Mouse (Mus musculus) common myeloid progenitor, adult 5-6 weeks (primary cell): ENCODE results near the gene Mrpl51. TPM values are rescaled to one million over a fixed set of nuclear protein-coding genes. Genes with fewer than 3 reads are reported as not detected.

Source experiments
- ATAC-seq: replicated peaks from 2 replicates; pipeline ENCODE4 v1.8.0; 2016; ENCODE audit warnings: low read depth, mild to moderate bottlenecking, moderate TSS enrichment, inconsistent platforms; ENCODE audit not compliant: poor library complexity, severe bottlenecking
- total RNA-seq: library from RNA; stranded (forward); fragments of 200-1000, 187-1606 nt; gene quantifications from 2 replicates; pipeline ENCODE4 v1.2.3, GENCODE M21; 2017

Mrpl51 gene
- 97.3 and 99.1 TPM in 2 replicates for total RNA-seq

DNA sequence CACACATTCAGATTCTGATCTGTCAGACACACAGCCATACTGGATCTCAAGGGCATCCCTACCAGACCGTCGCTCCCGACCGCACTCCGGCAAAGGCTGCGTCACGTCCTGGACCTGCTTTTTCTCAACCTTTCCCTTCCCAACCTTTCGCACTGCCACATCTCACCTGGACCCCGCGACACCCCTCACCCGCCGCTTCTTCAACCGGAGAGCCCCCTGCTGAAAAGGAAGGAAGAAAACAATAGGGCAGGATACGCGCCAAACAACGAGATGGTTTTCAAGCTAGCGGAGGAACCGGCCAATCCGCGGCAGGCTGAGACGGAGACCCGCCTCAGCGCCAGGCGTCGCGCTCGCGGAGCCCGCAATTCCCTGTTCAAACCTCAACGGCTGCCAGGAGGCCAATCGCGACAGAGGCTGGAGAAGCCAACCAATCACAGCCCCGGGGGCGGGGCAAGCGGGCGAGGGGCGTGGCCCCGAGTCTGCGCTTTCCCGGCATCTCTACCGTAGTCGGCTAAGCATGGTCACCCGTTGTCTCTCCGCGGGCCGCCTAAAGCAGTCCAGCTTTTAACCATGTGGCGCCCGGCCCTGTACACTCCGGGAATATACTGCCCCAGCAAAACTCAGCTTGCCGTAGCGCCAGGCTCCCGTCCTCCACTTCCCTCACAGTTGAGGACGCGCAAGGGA, at the start of gene Mrpl51, which contains the start of gene Ncapd2:
Gene Mrpl51 (plus strand): TSS at position 470 of the 684 bp plus-strand sequence.
Gene Ncapd2 (minus strand): TSS at position 370 of the 684 bp plus-strand sequence.
- peak; percentile 92 for ATAC-seq

DNA sequence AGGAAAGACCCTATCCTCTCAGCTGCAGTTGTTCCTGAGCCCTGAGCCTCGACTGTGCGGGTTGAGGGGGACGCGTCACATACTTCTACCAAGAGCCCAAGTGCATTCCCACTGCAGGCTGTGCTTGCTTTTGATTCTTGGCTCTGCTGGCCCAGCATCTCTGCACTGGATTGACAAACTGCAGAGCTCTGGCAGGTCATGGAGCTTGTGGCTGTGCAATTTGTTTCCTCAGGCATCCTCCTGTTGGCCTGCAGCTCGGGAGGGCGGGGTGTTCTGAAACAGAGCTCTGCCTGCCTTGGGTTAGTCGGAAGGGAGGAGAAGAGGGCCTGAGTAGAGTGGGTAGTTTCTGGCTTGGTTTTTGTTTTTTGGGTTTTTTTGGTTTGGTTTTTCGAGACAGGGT, 49.2 kb upstream of the Mrpl51 start:
- ATAC-seq, result no peak

DNA sequence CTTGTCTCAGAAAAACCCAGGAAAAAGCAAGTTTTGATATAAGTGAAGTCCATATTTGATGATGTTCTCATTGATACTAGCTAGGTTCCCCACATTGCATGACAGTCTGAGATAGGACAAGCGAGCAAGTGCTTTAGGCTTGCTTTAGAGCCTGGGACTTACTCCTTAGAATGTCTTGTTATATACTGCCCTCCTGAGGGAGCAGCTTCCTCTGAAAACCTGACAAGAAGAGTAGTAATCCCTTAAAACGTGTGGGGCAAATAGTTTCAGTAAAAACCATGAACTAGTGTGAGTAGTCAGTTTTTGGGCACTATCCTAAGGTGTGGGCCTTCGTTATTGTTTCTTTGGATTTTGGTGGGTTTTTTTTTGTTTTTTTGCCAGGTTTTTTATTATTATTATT, 48.5 kb upstream of the Mrpl51 start:
- no peak for ATAC-seq

DNA sequence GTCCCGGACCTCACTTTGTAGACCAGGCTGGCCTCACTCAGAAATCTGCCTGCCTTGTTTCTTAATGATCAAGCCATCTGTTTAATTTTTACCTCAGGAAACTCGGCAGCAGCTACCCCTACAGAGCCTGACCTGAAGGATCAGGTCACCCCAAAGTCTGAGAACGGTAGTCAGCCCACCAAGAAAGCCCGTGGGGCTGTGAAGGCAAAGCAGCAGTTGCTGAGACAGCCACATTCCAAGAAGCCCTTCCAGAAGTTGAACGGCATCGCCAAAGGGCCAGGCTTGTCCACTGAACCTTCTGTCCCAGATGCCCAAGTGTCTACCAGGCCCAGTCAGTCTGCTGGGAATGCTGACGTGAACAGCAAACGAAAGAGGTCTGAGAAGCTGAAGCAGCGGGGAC, 47.7 kb upstream of the Mrpl51 start:
- no peak for ATAC-seq

DNA sequence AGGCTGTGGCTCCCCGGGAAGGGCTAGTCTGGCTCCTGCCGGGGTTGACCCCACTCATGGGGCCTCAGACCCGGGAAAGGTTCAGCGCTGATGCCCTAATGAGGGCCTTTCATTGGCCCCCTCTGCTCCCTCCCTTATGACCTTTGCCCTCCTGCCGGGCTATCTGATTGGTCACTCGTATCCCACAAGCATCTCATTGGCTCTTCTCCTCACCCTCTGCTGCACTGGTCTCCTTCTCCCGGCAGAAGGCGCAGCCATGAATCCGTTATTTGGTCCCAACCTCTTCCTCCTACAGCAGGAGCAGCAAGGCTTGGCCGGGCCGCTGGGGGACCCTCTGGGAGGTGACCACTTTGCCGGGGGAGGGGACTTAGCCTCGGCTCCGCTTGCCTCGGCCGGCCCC, 46.6 kb upstream of the Mrpl51 start, which contains the start of gene Iffo1:
Gene Iffo1 (plus strand): TSS at position 241 of the 400 bp plus-strand sequence.
- peak; percentile 90 for ATAC-seq

GRCm38 (mm10) chr6:125145479-125145951, 46.1 kb upstream of the Mrpl51 start:
- no peak for ATAC-seq

DNA sequence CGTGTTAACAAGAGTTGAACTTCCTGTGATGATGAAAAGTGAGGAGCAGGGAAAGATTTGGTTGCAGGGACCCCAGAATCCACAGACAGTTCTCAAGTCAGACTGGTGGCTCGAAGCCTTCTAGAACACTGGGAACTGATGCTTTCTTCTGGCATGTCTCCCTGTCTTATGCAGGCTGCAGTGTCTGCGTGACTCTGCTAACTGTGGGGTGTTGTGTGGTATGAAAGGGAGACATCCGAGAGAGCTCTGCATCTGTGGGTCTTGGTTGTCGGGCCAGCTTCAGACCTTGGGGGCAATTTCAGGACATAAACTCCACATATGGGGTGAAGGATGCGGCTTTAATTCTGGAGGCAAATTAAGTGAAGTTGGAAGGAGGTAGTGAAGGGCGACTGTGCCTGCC, 45.5 kb upstream of the Mrpl51 start:
- ATAC-seq, result no peak

GRCm38 (mm10) chr6:125146797-125147196, 44.8 kb upstream of the Mrpl51 start:
- peak; percentile 30 for ATAC-seq

DNA sequence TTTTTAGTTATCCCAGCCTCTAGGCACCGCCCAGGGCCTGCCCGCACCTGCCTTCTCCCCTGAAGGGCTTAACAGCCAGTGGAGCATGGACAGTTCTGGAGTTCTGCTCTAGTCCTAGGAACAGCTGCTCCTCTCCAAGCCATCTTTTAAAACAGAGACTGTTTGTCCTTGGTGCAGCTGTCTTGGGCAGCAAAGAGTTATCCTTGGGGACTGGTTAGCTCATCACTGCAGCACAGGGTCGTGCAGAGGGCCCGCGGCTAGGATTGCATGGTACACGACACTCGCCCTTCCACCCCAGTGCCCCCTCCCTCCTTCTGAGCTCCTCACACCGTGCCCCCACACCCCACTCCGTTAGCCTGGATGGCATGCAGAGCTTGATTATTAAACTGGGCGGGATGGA, 44.3 kb upstream of the Mrpl51 start:
- ATAC-seq, result no peak

DNA sequence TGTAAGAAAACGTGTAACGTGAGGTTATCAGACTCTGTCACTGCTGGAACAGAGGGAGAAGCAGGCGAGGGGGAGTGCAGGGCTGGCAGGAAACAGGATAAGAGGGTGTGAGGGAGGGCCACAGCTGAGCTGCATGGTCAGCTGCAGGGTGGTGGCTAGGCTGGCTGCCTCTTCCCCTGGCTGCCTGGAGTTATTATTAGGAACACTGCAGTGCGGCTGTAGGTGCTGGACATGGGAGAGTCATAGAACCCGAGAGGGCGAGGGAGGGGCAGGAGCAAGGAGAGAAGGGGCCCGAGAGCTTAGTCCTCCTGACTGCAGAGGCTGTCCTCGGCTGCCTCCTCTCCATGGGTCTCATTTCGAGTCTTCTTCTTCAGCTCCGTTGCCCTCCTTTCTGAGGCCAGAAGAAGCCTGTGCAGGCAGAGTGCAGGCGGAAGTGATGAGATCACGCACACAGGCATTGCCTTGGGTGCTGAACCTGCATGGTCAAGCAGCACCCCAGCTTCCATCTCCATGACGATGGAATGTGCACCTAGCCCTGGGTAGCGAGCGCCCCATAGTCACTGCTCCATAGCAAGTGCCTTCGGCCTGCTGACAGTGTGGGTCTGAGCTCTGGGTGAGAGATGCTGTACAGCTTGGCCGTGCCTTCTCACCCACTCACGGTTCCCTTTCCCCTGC, 43.2 kb upstream of the Mrpl51 start:
- ATAC-seq, result no peak

DNA sequence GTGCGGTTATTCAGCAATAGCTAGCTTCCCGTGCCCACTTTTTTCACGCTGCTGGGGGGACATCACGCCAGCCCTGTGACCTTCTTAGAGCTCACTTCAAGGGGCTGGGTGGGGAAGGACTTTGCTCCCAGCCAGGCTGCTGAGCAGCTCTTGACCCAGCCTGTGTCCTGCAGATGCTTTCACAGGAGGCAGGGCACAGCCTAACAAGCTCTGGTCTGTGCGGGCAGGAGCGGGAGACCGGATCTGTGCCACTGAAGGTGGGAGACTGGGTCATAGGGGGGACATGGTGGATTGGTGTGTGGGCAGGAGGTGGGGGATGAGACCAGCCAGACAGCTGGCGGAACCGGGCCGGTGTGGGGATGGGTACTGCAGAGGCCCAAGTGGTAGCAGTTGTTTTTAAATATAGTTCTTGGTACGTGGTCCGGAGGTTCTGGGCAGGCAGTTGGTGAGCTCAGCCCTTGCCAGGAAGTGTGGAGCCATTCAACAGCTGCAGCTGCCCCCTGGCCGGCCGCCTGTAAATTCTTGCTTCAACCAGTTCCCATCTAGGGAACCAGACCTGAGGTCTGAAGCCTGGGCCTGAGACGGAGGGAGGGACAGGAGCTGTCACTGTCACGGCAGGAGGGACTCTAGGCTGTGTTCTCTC, 42.6 kb upstream of the Mrpl51 start:
- ATAC-seq, result no peak

DNA sequence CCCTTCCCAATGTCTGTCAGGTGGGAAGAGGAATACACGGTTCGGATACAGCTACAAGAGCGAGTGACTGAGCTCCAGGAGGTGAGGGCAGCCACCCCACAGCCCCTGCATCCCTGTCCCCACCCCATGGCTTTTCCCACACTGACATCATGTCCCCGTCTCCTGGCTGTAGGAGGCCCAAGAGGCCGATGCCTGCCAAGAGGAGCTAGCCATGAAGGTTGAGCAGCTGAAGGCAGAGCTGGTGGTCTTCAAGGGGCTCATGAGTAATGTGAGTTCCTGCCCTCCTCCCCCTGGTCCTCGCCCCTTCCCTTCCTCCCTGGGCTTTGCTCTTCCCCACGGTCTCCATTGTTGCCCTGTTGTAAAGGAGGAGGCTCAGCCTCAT, 42.0 kb upstream of the Mrpl51 start:
- ATAC-seq, result no peak

- peak; percentile 19 for ATAC-seq
Measured at GRCm38 (mm10) chr6:125152212-125153017, 39.2 kb upstream of the Mrpl51 start.

DNA sequence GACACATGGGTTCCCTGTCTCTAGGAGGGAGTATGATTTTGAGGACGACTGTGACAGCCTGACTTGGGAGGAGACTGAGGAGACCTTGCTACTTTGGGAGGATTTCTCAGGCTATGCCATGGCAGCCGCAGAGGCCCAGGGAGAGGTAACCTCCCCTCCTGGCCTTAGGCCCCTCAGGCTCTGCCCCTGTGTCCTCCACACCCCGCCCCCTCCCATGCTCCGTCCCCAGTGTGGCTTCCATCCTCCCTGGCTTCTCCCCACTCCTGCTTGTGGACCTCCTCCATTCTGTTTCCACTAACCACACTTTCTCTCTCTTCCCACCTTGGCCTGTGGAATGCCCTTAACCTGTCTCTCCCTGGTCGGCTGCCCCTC, 38.6 kb upstream of the Mrpl51 start:
- ATAC-seq, result no peak

- ATAC-seq, result no peak
Measured at GRCm38 (mm10) chr6:125153682-125154081, 37.9 kb upstream of the Mrpl51 start.

GRCm38 (mm10) chr6:125154550-125154949, 37.1 kb upstream of the Mrpl51 start:
- ATAC-seq, result 0 out of 2 replicates have a peak, but pooled peaks have one; percentile 44

DNA sequence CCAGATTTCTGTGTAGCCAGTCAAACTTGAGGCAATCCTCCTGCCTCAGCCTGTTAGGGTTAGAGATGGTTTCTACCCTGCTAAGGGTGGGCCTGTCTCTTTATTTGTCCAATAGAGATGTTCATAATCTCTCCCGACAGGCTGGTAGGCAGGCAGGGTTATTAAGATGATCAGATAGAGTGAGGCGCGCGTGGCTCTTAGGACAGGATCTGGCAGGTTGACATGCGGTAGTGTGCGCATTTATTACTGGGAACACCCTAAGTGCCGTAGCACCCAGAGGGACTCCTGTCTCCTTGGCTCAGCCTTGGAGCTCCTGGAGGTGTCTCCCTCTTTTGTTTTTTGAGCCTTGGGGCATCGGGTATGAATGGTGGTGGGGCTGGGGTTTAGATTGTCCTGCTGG, 36.3 kb upstream of the Mrpl51 start:
- no peak for ATAC-seq

DNA sequence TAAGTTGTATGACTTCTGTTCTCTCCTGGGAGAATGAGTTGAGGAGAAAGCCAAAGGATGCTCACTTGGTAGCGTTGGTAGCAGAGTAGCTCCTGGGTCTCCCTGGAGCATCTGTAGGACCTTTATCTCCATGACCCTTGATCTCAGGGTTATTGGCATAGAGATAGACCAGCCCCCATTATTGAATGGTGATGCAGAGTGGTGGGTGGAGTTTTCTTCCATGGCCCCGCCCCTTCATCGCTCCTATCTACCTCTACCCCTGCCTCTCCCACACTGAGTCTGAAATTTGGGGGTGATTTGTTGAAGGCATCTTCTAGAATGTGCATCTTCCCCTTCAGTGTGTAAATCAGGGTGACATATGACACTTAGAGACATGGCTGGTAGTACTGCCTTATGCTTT, 35.1 kb upstream of the Mrpl51 start:
- no peak for ATAC-seq

- ATAC-seq, result no peak
Measured at GRCm38 (mm10) chr6:125156903-125157614, 34.5 kb upstream of the Mrpl51 start.
